Mouse (Mus musculus): Measurements from ENCODE around the gene Cfl2.
"Not testable (repeated sequence)": the region's sequence is repeated elsewhere in the genome, so short reads cannot be mapped to it uniquely, and the experiment has no call there.

Cfl2 gene

DNA sequence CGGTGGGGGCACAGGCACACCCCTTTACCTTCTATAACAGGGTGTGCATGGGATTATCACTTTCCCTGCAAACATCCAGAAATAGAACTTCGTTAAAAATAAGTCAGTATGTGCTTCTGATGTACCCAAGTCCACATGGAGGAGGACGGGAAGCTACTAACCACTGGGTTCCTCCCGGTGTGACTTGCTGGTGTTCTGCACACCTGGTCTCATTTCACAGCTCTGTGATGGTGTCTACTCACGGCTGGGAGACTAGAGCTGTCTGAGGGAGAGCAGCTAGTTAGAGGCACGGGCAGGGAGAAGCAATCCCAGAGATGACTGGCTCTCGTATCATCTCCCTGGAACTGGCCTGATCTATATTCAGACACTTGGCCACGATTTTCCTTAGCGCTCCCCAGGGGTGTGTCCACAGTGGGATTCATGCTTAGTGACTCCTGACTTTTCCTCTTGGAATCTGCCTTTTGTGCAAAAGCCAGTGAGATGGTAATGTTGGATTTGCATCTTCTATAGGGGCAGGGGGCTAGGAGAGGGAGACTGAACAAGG lies 28.7 kb downstream of the Cfl2 start:
- in situ Hi-C loops (cut with MboI, MseI) = no loop called here

DNA sequence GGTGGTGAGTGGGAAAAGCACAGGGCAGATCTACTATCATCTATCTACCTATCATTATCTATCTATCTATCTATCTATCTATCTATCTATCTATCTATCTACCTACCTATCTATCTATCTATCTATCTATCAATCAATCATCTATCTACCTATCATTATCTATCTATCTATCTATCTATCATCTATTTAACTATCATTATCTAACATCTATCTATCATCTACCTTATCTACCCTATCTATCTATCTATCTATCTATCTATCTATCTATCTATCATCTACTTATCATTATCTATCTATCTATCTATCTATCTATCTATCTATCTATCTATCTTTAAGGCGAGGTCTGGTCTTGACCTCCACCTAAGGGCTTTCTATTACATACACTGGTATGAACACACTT lies 30.8 kb downstream of the Cfl2 start:
- in situ Hi-C loops (cut with MboI, MseI) = not testable (repeated sequence)

DNA sequence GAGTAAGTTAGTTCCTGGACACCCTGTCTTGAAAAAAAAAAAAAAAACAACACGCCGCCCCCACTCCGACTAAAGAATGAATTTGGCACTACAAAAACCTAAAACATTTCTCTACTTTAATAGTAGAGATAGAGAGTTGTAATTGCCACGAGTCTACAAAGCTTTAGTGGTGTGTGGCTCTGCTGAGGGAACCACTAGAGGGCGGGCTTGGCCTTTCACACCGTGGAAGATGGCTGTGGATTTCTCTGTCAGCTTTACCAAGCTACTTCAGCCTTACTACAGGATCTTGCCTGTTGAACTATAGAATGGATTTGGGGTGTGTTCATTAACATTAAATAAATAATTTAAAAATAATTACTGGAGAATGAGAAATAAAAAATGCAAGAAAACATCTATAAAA lies 32.1 kb downstream of the Cfl2 start:
- in situ Hi-C loops (cut with MboI, MseI) = no loop called here

DNA sequence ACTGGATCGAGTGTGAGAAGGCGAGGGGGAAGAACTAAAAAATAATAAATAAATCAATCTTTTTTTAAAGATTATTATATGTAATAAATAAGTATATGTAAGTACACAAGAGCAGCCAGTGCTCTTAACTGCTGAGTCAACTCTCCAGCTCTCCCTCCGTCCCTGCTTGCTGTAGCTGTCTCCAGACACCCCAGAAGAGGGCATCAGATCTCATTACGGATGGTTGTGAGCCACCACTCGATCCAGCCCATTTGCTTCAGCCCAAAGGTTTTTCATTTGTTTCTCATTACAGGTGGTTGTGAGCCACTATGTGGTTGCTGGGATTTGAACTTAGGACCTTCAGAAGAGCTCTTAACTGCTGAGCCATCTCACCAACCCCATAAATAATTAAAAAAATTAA lies 32.8 kb downstream of the Cfl2 start:
- in situ Hi-C loops (cut with MboI, MseI) = no loop called here

DNA sequence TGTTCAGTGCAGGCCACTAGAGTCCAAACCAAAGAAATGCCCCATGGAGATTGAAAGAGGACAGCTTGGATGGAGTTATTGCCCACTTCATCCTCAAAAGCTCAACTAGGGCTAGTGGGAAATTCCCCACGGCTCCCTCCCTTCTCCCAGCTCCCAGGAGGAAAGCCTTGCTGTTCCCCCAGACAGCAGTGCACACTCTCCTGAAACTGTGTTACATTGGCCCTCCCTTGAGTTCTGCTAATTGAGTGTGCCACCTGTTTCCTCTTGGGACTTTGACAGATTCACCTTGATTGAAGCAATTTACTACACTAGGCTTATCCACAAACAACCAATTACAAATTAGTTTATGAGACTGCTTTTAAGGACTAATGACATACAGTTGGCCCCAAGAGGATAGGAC lies 34.6 kb downstream of the Cfl2 start:
- in situ Hi-C loops (cut with MboI, MseI) = no loop called here

DNA sequence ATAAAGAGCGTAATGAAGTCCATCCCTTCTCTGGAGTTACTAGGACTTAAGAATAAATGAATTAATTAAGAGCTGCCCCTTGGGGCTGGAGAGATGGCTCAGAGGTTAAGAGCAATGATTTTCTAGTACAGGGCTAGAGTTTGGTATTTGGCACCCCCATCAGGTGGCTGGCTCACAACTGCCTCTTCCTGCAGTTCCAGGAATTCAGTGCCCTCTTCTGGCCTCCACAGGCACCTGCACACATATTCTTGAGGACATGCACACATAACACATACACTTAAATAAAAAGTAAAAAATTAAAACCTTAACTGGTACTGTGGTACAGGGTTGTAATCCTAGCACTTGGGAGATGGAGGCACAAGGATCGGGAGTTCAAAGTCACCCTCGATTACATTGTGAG lies 37.5 kb downstream of the Cfl2 start:
- in situ Hi-C loops (cut with MboI, MseI) = no loop called here

DNA sequence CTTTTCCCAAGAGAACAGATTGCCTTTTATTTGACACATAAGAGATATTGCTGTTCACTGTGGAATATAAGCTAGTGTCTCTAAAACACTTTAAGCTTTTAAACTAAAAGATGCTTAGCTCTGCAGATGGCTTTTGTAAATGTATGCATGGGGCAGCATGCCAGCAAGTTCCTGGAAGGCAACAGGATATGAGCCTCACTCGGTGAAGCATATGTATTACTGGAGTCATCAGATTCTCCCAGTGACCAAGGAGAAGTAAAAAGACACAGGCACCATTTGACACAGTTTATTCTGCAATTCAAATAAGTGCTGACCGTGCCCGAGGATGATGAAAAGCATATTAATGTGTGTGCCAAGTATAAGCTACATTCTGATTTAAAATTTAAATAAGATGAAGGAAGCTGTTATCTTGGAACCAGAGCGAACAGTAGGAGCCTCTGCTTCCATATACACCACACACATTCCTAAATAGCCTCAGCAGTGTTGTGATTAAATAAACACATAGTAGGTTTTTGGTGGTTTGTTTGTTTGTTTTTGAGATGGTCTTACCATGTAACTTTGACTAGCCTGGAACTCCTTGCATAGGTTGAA lies 39.7 kb downstream of the Cfl2 start:
- in situ Hi-C loops (cut with MboI, MseI) = no loop called here

DNA sequence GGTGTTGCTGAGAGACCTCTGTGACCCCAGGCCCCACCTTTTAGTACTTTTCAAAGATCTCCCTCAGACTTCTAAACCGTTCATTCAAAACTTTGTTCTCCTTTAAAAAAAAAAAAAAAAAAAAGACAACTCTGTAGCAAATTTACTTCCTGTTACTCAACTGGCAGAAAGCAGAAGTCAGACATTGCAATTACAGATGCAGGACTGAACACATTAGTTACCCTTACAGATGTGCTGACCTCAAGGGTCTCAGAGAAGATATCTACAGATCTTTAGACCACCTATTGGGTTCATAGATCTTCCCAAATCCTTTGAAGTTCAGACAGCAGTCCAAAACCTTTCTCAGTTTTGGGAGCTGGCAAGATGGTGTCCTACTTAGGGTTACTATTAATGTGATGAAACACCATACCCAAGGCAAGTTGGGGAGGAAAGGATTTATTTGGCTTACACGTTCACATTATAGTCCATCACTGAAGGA lies 42.0 kb downstream of the Cfl2 start:
- in situ Hi-C loops (cut with MboI, MseI) = no loop called here

DNA sequence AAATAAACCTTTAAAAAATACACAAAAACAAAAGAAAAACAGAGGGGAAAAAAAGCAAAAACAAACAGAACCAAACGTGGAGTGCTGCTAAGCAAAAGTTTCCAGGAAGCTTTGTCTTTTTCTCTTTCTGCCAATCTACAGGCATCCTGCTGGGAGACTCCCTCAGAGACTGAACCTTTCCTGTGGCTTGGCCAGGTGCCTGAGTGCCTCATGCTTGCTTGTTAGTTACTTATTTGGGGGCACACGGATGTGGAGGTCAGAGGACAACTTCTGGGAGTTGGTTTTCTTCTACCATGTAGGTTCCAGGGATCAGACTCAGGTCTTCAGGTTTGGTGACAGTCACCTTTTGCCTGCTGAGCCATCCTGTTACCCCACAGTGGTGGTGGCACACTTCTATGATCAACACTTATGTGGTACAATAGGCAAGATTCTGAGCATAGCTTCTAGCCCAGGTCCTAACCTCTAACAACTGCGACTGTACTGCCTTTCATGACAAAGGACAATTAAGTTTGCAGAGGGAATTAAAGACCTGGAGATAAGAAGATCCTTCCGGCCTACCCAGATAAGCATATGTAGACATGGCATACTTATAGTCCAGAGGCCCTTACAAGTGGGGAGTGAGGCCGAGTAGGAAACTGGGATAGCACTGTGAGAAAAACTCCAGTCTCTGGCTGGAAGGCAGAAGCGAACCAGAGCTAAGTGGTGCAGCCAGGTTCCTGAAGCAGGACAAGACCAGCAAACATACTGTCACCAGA lies 43.3 kb downstream of the Cfl2 start:
- in situ Hi-C loops (cut with MboI, MseI) = loop anchor here in 1 of 2 experiments (10.0 kb wide), 1 partner anchor 55 kb away; no protein-coding TSS in a partner anchor

DNA sequence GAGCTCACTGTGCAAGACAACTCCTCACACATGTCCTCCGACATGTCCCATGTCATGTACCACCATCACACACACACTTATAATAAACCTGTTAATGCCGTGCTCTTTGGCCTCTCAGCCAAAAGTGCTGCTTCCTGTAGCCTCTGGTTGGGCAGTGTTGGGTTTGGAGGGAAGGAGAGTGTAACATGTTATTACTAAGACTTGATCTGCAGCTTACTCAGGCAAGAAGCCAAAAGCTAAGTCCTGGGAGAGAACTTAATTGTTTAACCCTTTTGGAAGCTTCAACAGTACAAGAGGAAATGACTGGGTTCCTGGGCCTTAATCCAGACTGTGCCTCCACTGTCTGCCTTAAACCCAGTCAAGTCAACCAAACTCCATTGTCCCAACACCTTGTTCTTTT lies 52.5 kb downstream of the Cfl2 start:
- in situ Hi-C loops (cut with MboI, MseI) = loop anchor here in 1 of 2 experiments (10.0 kb wide), 1 partner anchor 45 kb away; no protein-coding TSS in a partner anchor

All from T-helper 17 cell (primary cell).